In the genomic region with DNA sequence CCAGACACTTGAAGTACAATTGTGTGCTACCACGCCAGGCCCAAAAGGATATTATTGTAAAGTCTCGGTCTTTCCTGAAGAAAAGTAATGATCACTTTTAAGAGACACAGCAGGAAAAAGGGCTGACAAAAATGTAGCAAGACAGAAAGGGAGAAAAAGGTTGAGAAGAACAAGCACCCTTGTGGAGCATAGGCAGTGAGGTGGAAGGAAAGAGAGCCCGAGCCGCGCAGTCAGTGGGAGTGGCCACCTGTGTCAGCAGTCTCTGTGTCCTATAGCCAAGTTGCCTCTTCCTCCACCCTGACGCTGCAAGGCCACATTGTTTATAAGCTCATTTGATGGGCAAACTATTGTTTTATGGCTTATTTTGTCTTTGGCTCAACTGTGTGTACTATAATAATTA, we compare ENCODE assay signal across 7 mouse cellular contexts. TPM values are rescaled to one million over a fixed set of nuclear protein-coding genes. Genes with fewer than 3 reads are reported as not detected.
DNase-seq lines count a peak whose midpoint lies in the region; ATAC-seq and TF ChIP-seq lines count a peak whose summit lies in the region.

No protein-coding gene starts in this region.

- no peak for TF ChIP-seq POLR2A in kidney, adult 2 months (IDR thresholded peaks at IDR 0.05; ENCODE audit: low read depth, low read length)

- no peak overlapping the region for H3K27ac ChIP-seq in kidney, adult 2 months (ENCODE audit: insufficient read depth, low read depth, low read length)
- no peak overlapping the region for H3K27ac ChIP-seq in kidney, embryonic 14.5 days (ENCODE audit: low read depth, low read length)
- H3K27ac ChIP-seq in midbrain, embryonic 14.5 days (replicated peaks; ENCODE audit: low read depth, low read length): no peak overlapping the region

- H3K4me1 ChIP-seq in kidney, adult 2 months (ENCODE audit: control insufficient read depth, insufficient read depth, low read length): peaks cover 6% of the 10 kb centered on the region; the same call in 1 of the 2 replicates
- H3K4me1 ChIP-seq in kidney, embryonic 14.5 days (ENCODE audit: control insufficient read depth, insufficient read depth, low read length): 0 out of 2 replicates have a peak, but pooled peaks cover 3% of the 10 kb centered on the region
- H3K4me1 ChIP-seq in midbrain, embryonic 14.5 days (ENCODE audit: control insufficient read depth, insufficient read depth, low read length): peaks cover 11% of the 10 kb centered on the region; the same call in 1 of the 2 replicates

- H3K36me3 ChIP-seq in kidney, adult 2 months (ENCODE audit: control insufficient read depth, insufficient read depth, low read length): 0 out of 2 replicates have a peak, but pooled peaks cover 2% of the 10 kb centered on the region
- peaks cover 15% of the 10 kb centered on the region for H3K36me3 ChIP-seq in kidney, embryonic 14.5 days (ENCODE audit: control insufficient read depth, insufficient read depth, low read length)
- H3K36me3 ChIP-seq in midbrain, embryonic 14.5 days (ENCODE audit: control insufficient read depth, insufficient read depth, low read length): peaks cover 15% of the 10 kb centered on the region

- peak; percentile 10 for DNase-seq in kidney, adult 2 months
- DNase-seq in ZHBTc4 (ENCODE audit: low read depth, low spot score): peak; percentile 35
- peak; percentile 37 for DNase-seq in natural killer cell, adult 2 months (ENCODE audit: low spot score in 2 of 2)
- DNase-seq in midbrain, embryonic 14.5 days: no peak
- no peak for DNase-seq in frontal cortex, postnatal 10 days (ENCODE audit: low spot score in 2 of 2)

- no peak overlapping the region for H3K9ac ChIP-seq in kidney, embryonic 14.5 days (ENCODE audit: low read depth, low read length)
- no peak overlapping the region for H3K9ac ChIP-seq in midbrain, embryonic 14.5 days (replicated peaks; ENCODE audit: low read length)

- no peak for TF ChIP-seq CTCF in kidney, adult 2 months (conservative IDR thresholded peaks at IDR 0.05; ENCODE audit: insufficient read depth, insufficient read length, low read depth, low read length)

- H3K27me3 ChIP-seq in kidney, adult 2 months (replicated peaks; ENCODE audit: control insufficient read depth, insufficient read depth, low read length): no peaks in the 10 kb centered on the region
- H3K27me3 ChIP-seq in kidney, embryonic 14.5 days (ENCODE audit: control insufficient read depth, insufficient read depth, low read length): no peaks in the 10 kb centered on the region
- no peaks in the 10 kb centered on the region for H3K27me3 ChIP-seq in midbrain, embryonic 14.5 days (ENCODE audit: control insufficient read depth, insufficient read depth, low read length)

- no peak overlapping the region for H3K4me2 ChIP-seq in kidney, embryonic 14.5 days (replicated peaks; ENCODE audit: low read depth, low read length)
- H3K4me2 ChIP-seq in midbrain, embryonic 14.5 days (ENCODE audit: low read length): no peak overlapping the region

- H3K9me3 ChIP-seq in kidney, embryonic 14.5 days (ENCODE audit: control insufficient read depth, low read length): no peaks in the 10 kb centered on the region
- no peaks in the 10 kb centered on the region for H3K9me3 ChIP-seq in midbrain, embryonic 14.5 days (ENCODE audit: control insufficient read depth, low read length)

- WGBS in kidney, adult 2 months: 33% methylated on average over 6 of the region's 6 CpGs
- WGBS in kidney, embryonic 14.5 days: 76% methylated on average over 6 of the region's 6 CpGs
- 72% methylated on average over 6 of the region's 6 CpGs for WGBS in midbrain, embryonic 14.5 days

- no peak overlapping the region for H3K4me3 ChIP-seq in kidney, adult 2 months (ENCODE audit: insufficient read depth, low read depth, low read length)
- no peak overlapping the region for H3K4me3 ChIP-seq in kidney, embryonic 14.5 days (ENCODE audit: low read length)
- no peak overlapping the region for H3K4me3 ChIP-seq in midbrain, embryonic 14.5 days (replicated peaks; ENCODE audit: low read depth, low read length)

- no peak for ATAC-seq in kidney, embryonic 14.5 days (ENCODE audit: low FRiP score, low TSS enrichment)
- ATAC-seq in granulocyte monocyte progenitor cell, adult 5-6 weeks (replicated peaks; ENCODE audit: poor library complexity, severe bottlenecking): peak; percentile 92
- no peak for ATAC-seq in midbrain, embryonic 14.5 days (ENCODE audit: low FRiP score, low TSS enrichment)

RNA-seq across cellular contexts. Expression of a gene that starts 13.6 kb away (rescaled TPM):
- polyA plus RNA-seq in kidney, adult 2 months (2012; rRNA removed): 2.4 and 2.5 TPM in 2 replicates
- polyA plus RNA-seq in kidney, embryonic 14.5 days (2014; fragmentation: Nextera tagmentation; extraction: Ambion mirVana): 13.2 and 13.3 TPM in 2 replicates
- total RNA-seq in granulocyte monocyte progenitor cell, adult 5-6 weeks (2014; fragmentation: Nextera tagmentation): 30.6 and 37.7 TPM in 2 replicates
- total RNA-seq in granulocyte monocyte progenitor cell, adult 5-6 weeks (2017): 59.6 and 63.9 TPM in 2 replicates
- 29.3 and 29.5 TPM in 2 replicates for polyA plus RNA-seq in midbrain, embryonic 14.5 days (2014; fragmentation: Nextera tagmentation; extraction: Ambion mirVana)

RNA-seq across cellular contexts. Expression of a gene that starts 40.4 kb away (rescaled TPM):
- polyA plus RNA-seq in kidney, adult 2 months (2012; rRNA removed): 4.7 TPM in 2 replicates
- polyA plus RNA-seq in kidney, embryonic 14.5 days (2014; fragmentation: Nextera tagmentation; extraction: Ambion mirVana): 27.3 and 37.6 TPM in 2 replicates
- 13.8 and 17.9 TPM in 2 replicates for total RNA-seq in granulocyte monocyte progenitor cell, adult 5-6 weeks (2014; fragmentation: Nextera tagmentation)
- total RNA-seq in granulocyte monocyte progenitor cell, adult 5-6 weeks (2017): 26.1 and 33.4 TPM in 2 replicates
- polyA plus RNA-seq in midbrain, embryonic 14.5 days (2014; fragmentation: Nextera tagmentation; extraction: Ambion mirVana): 24.7 and 35.9 TPM in 2 replicates

Comparison
In these comparisons a context has a peak if more than half of its experiments do, and no peak if none do; other contexts are left out.
1. DNase-seq: peak in kidney, adult 2 months (single experiment), ZHBTc4 (single experiment) and natural killer cell, adult 2 months (2 of 2); none in midbrain, embryonic 14.5 days (single experiment) and frontal cortex, postnatal 10 days (0 of 2).